Mouse (Mus musculus) limb, embryonic 10.5 days (tissue): ENCODE measurements around the gene Rspo4. TPM values are rescaled to one million over a fixed set of nuclear protein-coding genes. Genes with fewer than 3 reads are reported as not detected.
A peak's percentile ranks its signal among the peaks of the same experiment; 100 is the strongest.

Source experiments
- DNase-seq: peaks from one replicate; pipeline ENCODE4 v3.0.0-alpha.2; 2017; ENCODE audit warnings: low spot score
- H3K27ac ChIP-seq: fragments of 300-500 bp; sonication (generic); 2 replicates; pipeline ENCODE4 v1.5.1; 2016; ENCODE audit warnings: mild to moderate bottlenecking
- H3K27me3 ChIP-seq: fragments of 300-500 bp; sonication (generic); 2 replicates; pipeline ENCODE4 v1.6.1; 2016; ENCODE audit warnings: low read depth, mild to moderate bottlenecking; ENCODE audit not compliant: poor library complexity, severe bottlenecking
- H3K36me3 ChIP-seq: fragments of 300-500 bp; sonication (generic); 2 replicates; pipeline ENCODE4 v1.6.1; 2016; ENCODE audit warnings: mild to moderate bottlenecking, moderate library complexity
- H3K4me1 ChIP-seq: fragments of 300-500 bp; sonication (generic); 2 replicates; pipeline ENCODE4 v1.6.1; 2016
- H3K4me3 ChIP-seq: fragments of 300-500 bp; sonication (generic); 2 replicates; pipeline ENCODE4 v1.5.1; 2016; ENCODE audit warnings: mild to moderate bottlenecking, moderate library complexity
- H3K9me3 ChIP-seq: fragments of 300-500 bp; sonication (generic); replicated peaks from 2 replicates; pipeline ENCODE4 v1.6.1; 2016; ENCODE audit warnings: mild to moderate bottlenecking
- WGBS: fragments of 180-500 bp; shearing (Covaris S2); methylation state at CpG from one replicate; pipeline ENCODE4 v1.1.7; 2016; 5-methylcytosine and 5-hydroxymethylcytosine counted together
- polyA plus RNA-seq: library from polyadenylated mRNA; unstranded; fragments of >200 nt; fragmentation: Nextera tagmentation; extraction: Ambion mirVana; gene quantifications from 2 replicates; pipeline ENCODE4 v1.2.1, GENCODE M21; 2016

The Rspo4 gene
- polyA plus RNA-seq, result 18.5 and 28.9 TPM in 2 replicates

DNA sequence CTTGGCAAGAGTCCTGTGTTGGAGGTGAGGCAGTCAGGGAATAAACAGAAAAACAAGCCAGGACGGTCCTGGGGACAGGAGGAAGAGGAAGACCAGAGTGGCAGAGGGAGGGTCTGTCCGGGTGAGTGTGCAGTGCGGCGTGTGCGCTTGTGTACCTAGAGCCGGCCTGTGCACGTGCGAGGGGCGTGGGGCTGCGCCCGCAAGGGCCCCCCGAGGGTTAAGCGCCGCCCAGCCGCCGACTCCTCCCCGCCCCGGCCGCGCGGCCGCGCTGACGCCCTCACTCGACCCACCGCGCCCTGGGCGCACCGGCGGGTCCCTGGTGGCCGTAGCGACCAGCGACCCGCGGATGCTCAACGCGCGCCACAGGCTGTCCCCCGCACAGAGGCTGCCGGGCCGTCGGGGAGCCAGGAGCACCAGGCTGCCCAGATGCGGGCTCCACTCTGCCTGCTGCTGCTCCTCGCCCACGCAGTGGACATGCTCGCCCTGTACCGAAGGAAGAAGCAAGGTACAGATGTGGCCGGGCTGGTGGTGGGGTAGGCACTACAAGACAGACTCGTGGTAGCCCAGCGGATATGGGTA is at the start of gene Rspo4:
TSS of gene Rspo4 (plus strand) at position 280 of the 579 bp plus-strand sequence.
- Histone ChIP-seq H3K27me3 (peaks cover 42% of the 10 kb centered on the region), H3K4me3 (peak within 1 kb of the TSS; percentile 67), H3K27ac (peak within 1 kb of the TSS; percentile 87), H3K9me3 (no peaks in the 10 kb centered on the region), H3K36me3 (no peaks in the 10 kb centered on the region; the same call in 1 of the 2 replicates), H3K4me1 (peaks cover 66% of the 10 kb centered on the region)
- WGBS, result 1% methylated on average over 49 of the region's 50 CpGs
- peak; percentile 77 for DNase-seq

DNA sequence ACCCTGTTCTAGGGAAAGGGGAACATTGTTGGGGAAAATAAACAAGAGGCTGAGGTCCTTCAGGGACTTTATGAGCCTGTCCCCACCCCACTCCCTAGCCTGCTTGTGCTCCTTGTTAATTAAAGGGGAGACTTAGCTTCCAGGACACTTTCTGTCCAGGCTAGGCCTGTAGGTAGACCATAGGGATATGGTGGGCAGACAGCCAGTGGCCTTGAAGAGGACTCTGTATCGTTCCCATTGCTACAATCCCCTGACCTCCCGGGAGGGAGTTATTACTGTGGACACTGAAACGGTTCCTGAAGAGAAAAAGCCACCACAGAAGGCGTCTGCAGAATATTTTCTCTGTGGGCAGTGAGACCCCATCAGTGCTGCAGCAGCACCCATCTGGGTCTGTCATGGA is 27.1 kb upstream of the Rspo4 start:
- 84% methylated on average over 4 of the region's 4 CpGs for WGBS

DNA sequence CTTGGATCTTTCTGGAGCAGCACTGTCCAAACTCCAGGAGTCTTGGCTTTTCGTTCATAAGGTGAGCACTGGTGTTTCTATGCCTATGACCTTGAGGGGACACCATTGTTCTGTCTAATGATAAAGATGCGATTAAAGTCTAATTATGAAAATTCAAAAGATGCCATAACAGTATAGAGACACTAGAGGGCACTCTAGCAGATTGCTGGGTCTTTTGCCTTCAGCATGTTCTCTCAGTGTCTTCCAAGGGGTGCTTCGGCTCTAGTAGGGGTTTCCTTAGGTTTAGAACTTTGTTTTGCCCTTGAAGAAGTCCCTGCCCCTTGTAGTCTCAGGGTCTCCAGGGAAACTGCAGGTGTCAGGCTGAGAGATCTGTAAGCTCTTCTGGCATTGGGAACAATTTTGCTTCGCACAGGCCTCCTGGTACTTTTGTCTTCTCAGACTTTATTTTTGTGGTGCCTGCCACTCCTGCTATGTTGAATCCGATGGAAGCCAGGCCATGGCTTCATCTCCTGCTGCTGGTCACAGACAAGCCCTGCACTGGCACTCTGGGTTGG is 19.6 kb downstream of the Rspo4 start:
- H3K9me3 ChIP-seq, result no peaks in the 10 kb centered on the region
- 56% methylated on average over 5 of the region's 5 CpGs for WGBS
- no peaks in the 10 kb centered on the region for H3K27me3 ChIP-seq
- H3K4me3 ChIP-seq, result no peak overlapping the region
- DNase-seq, result no peak
- H3K27ac ChIP-seq, result no peak overlapping the region
- peaks cover 25% of the 10 kb centered on the region for H3K4me1 ChIP-seq
- H3K36me3 ChIP-seq, result no peaks in the 10 kb centered on the region

More for the DNA sequence above, 27.1 kb upstream of the Rspo4 start:
- no peak for DNase-seq
- no peaks in the 10 kb centered on the region for H3K9me3 ChIP-seq
- H3K4me3 ChIP-seq, result no peak overlapping the region
- H3K36me3 ChIP-seq, result no peaks in the 10 kb centered on the region
- H3K4me1 ChIP-seq, result peaks cover 3% of the 10 kb centered on the region; the same call in 1 of the 2 replicates
- H3K27ac ChIP-seq, result no peak overlapping the region
- H3K27me3 ChIP-seq, result no peaks in the 10 kb centered on the region

DNA sequence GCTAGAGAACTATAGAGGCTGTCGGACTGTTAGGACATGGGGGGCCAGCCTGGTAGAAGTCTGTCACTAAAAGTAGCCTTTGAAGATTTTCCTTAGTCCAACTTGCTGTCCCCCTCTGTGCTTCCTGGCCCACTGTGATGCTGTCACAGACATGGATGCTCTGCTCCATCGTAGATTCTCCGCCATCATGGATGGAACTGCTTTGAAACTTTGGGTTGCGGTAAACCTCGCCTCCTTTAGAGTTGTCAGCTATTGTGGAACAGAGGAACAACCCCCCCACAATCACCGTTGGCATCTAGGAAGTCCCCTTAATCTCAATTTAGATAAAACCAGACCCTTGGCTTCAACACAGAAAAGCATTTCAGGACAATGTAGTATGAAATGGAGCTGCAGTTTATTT is 22.2 kb downstream of the Rspo4 start:
- Histone ChIP-seq H3K27me3 (no peaks in the 10 kb centered on the region), H3K9me3 (no peaks in the 10 kb centered on the region), H3K4me3 (no peak overlapping the region), H3K36me3 (peaks cover 15% of the 10 kb centered on the region; the same call in 1 of the 2 replicates), H3K27ac (no peak overlapping the region), H3K4me1 (peaks cover 15% of the 10 kb centered on the region)
- DNase-seq, result no peak
- WGBS, result 89% methylated on average over 6 of the region's 6 CpGs

DNA sequence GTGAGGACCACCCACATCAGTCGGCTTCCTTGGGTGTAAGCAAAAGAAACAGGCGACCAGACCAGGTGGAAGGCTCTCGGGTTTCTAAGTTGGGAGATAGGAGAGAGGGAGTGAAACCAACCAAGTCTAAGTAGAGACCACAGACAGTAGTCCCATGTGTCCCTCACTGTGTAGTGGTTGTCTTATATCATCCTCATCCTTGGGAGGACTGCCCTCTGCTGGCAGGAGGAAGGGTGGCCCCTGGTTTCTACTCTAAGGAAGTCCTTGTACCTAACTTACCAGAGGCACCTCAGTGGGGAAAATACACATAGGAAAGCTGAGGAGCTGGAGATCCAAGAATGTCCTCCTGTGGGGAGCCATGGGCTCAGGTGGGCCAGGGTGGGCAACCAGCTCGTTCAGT is 23.8 kb downstream of the Rspo4 start:
- no peaks in the 10 kb centered on the region for H3K27me3 ChIP-seq
- H3K36me3 ChIP-seq, result peaks cover 26% of the 10 kb centered on the region
- WGBS, result 39% methylated on average over 4 of the region's 4 CpGs
- DNase-seq, result peak; percentile 75
- no peak overlapping the region for H3K27ac ChIP-seq
- peaks cover 15% of the 10 kb centered on the region for H3K4me1 ChIP-seq
- H3K4me3 ChIP-seq, result no peak overlapping the region
- H3K9me3 ChIP-seq, result no peaks in the 10 kb centered on the region

DNA sequence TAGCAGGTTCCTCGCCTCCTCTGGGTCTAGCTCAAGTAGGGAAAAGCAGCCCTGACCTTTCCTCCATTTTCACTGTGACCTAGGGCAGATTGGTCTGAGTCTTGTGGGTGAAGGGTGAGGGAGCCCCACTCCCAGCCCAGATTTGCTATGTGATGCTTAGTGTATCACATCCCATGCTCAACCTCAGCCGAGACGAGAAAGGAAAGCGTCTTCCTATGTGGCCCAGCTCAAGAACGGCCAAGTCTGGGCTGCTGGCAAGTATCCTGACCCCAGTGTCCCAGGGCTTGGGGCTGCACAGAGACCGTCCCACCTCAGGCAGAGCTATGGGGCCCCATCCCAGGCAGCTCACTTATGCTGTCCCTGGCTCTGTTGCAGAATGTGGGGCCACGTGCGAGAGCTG is 25.5 kb downstream of the Rspo4 start:
- H3K4me1 ChIP-seq, result peaks cover 5% of the 10 kb centered on the region; the same call in 1 of the 2 replicates
- H3K9me3 ChIP-seq, result no peaks in the 10 kb centered on the region
- no peaks in the 10 kb centered on the region for H3K27me3 ChIP-seq
- 88% methylated on average over 8 of the region's 8 CpGs for WGBS
- H3K27ac ChIP-seq, result no peak overlapping the region
- H3K36me3 ChIP-seq, result peaks cover 29% of the 10 kb centered on the region
- no peak overlapping the region for H3K4me3 ChIP-seq
- DNase-seq, result no peak

DNA sequence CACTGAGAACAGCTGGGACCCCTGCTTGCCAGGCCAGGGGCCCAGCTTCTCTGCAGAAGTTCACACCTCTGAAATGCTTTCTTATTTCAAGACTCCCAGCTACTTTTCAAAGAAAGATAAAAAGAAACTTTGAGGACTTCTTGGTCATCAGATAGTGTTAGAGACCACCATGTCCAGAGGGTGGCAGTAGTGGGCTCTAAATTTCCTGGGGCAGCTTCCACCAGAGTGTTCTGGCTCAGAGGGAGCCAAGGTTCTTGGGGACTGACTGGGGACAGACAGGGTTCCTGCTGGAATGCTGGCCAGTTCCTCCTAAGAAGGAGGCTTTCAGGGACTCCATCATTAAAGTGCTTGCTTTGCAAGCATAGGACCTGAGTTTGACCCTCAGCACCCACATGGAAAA is 31.8 kb downstream of the Rspo4 start:
- no peak for DNase-seq
- no peak overlapping the region for H3K4me3 ChIP-seq
- peaks cover 18% of the 10 kb centered on the region for H3K36me3 ChIP-seq
- H3K4me1 ChIP-seq, result 0 out of 2 replicates have a peak, but pooled peaks cover 3% of the 10 kb centered on the region
- no peak overlapping the region for H3K27ac ChIP-seq
- no peaks in the 10 kb centered on the region for H3K27me3 ChIP-seq
- no peaks in the 10 kb centered on the region for H3K9me3 ChIP-seq

DNA sequence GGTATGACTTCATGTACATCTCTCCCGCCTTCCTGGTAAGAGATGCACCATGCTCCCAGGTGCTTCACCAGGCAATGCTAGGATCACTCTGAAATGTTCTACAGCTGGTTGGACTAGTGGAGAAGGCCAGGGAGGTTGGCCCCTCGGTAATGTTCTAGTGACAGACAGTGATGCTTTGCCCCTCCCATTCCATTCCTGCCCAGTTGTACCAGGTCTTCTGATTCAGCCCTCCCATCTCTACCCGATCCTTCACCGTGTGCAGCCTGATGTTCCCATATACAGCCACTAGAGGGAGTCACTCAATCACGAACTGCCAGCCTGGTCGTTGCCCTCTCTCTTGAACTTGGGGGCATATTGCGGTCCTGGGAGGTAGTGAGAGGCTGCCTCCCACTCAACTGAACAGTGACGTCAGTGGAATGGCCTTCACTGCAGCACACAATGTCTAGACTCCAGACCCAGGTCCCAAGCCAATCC is 33.3 kb downstream of the Rspo4 start:
- Histone ChIP-seq H3K4me1 (0 out of 2 replicates have a peak, but pooled peaks cover 3% of the 10 kb centered on the region), H3K36me3 (peaks cover 4% of the 10 kb centered on the region; the same call in 1 of the 2 replicates), H3K27ac (no peak overlapping the region), H3K27me3 (no peaks in the 10 kb centered on the region), H3K9me3 (no peaks in the 10 kb centered on the region), H3K4me3 (no peak overlapping the region)
- 18% methylated on average over 8 of the region's 8 CpGs for WGBS
- DNase-seq, result peak; percentile 68

DNA sequence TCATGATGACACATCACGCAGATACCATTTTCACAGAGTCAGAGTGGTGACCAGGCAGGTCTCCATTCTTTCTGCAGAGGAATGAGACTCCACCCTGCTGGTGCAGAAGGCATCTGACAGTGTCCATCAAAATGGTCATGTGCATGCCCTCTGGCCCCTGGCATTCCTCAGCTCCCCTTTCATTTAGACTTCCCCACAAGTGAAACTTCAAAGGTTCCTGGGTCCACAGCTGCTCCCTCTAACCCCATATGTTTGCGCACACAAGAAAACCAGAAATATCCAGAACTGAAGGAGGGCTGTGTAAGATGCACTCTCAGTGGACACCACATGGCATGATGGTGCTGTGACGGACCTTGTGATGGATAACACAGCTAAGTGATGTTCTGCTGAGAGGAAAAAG is 35.9 kb downstream of the Rspo4 start:
- Histone ChIP-seq H3K4me3 (no peak overlapping the region), H3K9me3 (no peaks in the 10 kb centered on the region), H3K36me3 (no peaks in the 10 kb centered on the region; the same call in 1 of the 2 replicates), H3K4me1 (0 out of 2 replicates have a peak, but pooled peaks cover 3% of the 10 kb centered on the region), H3K27ac (no peak overlapping the region), H3K27me3 (no peaks in the 10 kb centered on the region)
- 74% methylated on average over 3 of the region's 3 CpGs for WGBS
- no peak for DNase-seq

DNA sequence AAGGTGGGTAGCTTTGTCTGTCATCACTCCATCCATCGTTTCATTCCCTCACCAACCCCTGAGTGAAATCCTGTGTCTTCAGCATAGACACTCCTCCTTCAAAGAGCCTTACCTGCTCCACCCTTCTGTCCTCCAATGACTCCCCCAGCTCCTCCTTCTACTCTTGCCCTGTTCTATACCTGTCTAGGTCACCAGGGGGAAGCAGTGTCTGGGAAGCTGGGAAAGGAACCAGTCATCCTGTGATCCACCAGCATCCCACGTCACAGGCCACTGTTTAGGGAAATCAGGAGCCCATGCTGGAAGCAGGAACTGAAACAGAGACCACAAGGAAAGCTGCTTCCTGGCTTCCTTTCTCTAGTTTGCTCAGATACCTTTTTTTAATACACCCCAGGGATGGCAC is 37.0 kb downstream of the Rspo4 start:
- H3K27ac ChIP-seq, result no peak overlapping the region
- H3K4me1 ChIP-seq, result 0 out of 2 replicates have a peak, but pooled peaks cover 3% of the 10 kb centered on the region
- H3K4me3 ChIP-seq, result no peak overlapping the region
- H3K9me3 ChIP-seq, result no peaks in the 10 kb centered on the region
- no peak for DNase-seq
- WGBS, result 62% methylated on average over 2 of the region's 2 CpGs
- H3K27me3 ChIP-seq, result no peaks in the 10 kb centered on the region
- H3K36me3 ChIP-seq, result no peaks in the 10 kb centered on the region

DNA sequence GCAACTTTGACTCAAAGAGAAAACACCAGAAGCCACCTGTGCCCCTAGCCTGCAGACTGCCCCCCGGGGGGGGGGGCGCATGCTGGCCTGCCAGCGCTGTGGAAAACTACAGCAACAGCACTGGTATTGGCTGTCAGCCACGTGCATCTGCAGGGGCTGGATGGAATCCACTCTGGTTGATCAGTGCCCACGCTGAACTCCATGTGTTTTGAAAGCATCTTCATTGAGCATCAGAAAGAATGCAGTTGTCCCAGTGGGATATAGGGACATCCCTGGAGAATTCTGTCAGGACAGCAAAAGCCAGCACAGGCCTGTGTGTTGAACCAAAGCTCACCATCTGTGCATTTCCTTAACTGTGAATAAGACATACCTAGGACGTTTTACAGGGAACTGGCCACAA is 48.3 kb downstream of the Rspo4 start:
- H3K4me3 ChIP-seq, result no peak overlapping the region
- no peak for DNase-seq
- H3K27me3 ChIP-seq, result no peaks in the 10 kb centered on the region
- H3K36me3 ChIP-seq, result no peaks in the 10 kb centered on the region
- H3K9me3 ChIP-seq, result no peaks in the 10 kb centered on the region
- H3K27ac ChIP-seq, result no peak overlapping the region
- WGBS, result 66% methylated on average over 6 of the region's 6 CpGs
- H3K4me1 ChIP-seq, result peaks cover 39% of the 10 kb centered on the region

DNA sequence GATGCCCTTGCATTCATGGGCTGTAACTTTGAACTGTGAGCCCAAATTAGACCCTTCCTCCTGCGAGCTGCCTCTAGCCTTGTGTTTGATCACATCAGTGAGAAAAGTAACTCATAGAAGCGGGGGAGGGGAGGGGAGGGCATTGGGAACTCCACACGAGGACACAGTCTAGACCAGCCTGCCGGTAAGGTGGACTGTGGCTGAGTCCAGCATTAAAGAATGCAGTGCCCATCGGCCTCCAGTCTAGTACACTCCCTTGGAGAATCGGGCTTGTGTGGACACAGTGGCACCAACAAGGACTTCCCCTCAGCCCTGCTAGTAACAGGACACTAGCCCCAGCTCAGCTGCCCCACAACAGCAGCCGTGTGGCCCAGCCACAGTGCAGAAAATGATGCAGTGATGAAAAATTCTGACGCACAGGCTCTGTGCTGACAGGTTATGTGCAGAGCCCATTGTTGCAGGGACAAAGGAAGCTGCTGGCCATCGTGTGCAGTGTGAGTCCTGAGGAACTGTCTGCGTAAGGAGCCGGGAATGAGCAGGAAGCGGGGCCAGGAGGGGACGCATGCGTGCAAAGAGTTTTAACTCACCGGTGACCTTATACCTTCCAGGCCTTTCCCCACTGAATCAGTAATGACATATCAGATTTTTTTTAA is 50.5 kb downstream of the Rspo4 start:
- peak; percentile 41 for DNase-seq
- 62% methylated on average over 15 of the region's 15 CpGs for WGBS
- peak overlapping the region; percentile 83 for H3K27ac ChIP-seq

More for the DNA sequence above, 50.5 kb downstream of the Rspo4 start:
- Histone ChIP-seq H3K4me3 (no peak overlapping the region), H3K36me3 (no peaks in the 10 kb centered on the region), H3K4me1 (peaks cover 41% of the 10 kb centered on the region), H3K27me3 (no peaks in the 10 kb centered on the region), H3K9me3 (no peaks in the 10 kb centered on the region)
